Mouse (Mus musculus) lung, postnatal 0 days (tissue): ENCODE results near the gene Slc38a1.

Source experiments
- CTCF ChIP-seq: IDR thresholded peaks from 2 replicates; pipeline ENCODE4 v1.5.1; 2016; ENCODE audit warnings: antibody characterized with exemption, mild to moderate bottlenecking
- EP300 ChIP-seq: IDR thresholded peaks from 2 replicates; pipeline ENCODE4 v1.6.1; 2016; ENCODE audit warnings: antibody characterized with exemption, mild to moderate bottlenecking, control low read depth

DNA sequence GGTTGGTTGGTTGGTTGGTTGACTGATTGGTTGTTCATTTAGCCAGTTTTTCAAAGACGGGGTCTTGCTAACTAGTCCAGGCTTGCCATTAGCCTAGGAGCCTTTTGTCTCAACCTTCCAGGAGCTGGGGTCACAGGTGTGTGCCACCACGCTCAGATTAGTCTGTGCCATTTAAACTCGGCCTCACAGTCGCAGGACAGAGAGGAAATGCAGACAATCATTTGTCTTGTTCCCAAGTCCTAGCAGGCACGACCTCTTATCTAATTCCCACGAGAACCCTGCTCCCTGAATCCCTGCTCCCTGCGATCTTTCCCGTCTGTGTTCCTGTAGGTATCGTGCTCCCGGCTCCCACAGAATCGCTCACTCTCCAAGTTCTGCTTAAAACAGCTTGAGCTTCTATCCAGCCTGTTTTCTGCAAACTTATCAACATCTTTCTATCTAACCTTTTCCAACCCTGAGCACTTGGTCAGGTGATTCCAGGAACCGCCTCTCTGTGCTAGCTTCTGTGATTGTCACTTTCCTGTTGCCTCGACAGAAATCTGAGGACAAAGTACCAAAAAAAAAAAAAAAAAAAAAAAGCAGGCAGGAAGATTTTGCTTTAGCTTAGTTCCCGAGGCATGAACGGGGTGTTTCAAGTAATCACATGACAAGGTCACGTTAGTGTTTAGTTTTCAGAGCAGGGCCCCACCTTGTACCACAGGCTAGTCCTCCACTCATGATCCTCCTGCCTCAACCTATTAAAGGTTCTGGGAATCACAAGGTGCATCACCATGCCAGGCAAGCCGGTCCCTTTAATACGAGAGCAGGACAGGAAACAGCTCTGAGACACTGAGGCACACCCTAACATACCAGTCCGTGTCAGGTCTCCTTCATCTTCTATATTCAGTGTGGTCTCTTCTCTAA is 36.4 kb upstream of the Slc38a1 start:
- TF ChIP-seq EP300 (no peak), CTCF (no peak)
